Mouse (Mus musculus): Measurements from ENCODE around the gene Pnliprp2.
A peak's percentile ranks its signal among the peaks of the same experiment; 100 is the strongest.

Gene Pnliprp2

DNA sequence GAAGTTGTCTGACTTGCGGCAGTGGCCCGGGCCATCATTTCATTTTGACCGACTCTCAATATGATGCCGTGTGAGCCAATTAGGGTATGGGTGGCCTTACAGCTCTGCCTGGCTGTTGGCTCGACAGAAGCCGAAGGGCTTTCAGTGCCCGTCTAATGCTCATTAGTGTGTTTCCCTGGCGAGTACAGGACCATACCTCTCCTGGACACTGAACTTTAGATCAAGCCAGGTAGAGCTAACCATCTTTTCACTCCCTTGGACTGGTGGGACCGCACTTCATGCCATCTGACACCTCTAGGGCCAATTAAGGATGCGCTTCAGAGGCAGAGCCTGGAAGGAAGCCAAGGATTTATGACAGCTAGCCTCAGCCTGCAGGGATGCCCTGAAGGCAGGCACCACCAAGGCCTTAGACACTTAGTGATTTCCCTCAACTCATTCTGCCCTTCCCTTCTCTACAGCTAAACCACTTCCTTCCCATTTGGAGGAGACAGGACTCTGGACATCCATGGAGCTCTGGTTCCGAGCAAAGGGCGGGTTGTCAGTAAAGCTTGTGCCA is 35.7 kb downstream of the Pnliprp2 start:
- DNase-seq (ENCODE audit: low spot score in 2 of 2) = no peak

DNA sequence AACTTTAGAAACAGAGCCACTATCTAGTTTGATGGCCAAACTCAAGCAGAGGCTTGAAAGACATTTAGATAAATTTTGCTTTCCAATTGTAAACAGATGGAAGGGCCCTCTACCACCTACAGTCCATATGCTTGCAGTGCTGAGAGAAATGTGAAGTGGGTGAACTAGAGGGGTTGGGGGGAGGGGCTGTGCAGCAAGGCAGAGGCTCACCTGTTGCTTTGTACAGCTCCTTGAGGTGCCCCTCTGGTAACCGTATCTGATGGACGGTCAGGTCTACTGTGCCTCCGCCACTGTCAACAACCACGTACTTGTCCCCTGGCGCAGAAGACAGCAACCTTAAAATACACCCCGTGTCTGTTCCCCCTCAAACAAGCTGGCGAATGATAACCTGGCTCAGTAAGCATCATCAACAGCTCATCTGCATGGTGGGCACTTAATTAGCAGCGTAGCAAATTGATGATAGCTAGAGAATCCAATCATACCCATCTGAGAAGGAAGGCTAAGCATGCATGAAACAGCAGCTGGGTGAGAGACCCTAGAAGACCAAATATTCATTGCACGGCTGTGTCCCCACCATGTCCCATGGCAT is 45.8 kb downstream of the Pnliprp2 start:
- peak in 1 of 2 experiments; percentile 45 for DNase-seq (ENCODE audit: low spot score in 2 of 2)

DNA sequence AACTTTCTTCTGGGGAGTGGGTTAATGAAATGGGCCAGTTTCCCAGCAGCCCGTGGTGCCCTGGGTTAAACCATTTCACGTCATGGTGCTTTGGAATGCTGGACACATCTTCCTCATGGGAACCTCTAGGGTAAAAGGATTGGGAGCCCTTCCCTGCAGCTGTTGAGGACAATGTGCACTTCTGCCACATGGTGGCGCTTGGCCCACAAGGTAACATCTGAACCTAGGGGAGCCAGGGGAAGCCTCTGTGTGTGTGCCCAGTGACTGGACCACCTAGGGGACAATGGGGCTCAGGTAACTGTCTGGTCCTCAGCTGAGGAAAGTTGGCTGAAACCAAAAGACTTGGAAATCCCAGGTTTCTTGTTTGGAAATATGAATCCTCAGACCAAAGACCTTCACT is 46.8 kb downstream of the Pnliprp2 start:
- DNase-seq (ENCODE audit: low spot score in 2 of 2) = peak in 1 of 2 experiments; percentile 67

DNA sequence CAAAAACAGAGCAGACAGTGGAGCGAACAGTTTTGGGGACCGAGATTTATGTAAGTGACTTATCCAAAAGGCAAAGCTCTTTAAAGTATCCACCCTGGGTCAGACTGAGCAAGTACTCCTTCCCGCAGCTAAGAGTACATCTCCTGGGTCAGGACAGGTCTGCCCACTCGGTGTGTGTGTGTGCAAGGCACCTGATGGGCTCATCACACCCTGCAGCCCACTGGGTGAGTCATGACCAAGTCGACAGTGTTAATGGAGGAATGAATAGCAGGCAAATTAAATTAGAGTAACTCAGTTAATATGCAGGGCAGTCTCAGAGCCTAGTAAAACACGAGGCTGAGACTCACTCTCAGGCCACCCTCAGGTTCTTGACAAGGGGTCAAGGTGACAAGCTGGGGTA is 49.3 kb downstream of the Pnliprp2 start:
- no peak for DNase-seq (ENCODE audit: low spot score in 2 of 2)

DNA sequence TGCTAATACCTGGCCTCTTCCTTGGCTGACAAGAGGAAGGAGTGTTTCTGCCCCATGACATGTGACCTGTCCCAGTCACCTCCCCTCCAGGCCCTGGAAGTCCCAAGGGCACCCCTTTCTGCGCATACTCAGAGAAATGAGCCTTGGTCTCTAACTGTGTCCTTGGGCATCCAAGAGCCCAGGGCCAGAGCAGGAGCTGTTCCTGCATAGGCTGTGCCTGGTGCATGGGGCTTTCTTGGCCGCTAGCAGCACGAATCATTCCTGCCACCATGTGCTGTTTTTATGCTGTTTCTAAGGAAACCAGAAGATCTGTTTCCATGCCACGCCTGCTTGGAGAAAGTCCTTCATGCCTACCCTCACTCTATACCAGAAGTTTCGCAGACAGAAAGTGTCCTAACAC is 51.0 kb downstream of the Pnliprp2 start:
- no peak for DNase-seq (ENCODE audit: low spot score in 2 of 2)

DNA sequence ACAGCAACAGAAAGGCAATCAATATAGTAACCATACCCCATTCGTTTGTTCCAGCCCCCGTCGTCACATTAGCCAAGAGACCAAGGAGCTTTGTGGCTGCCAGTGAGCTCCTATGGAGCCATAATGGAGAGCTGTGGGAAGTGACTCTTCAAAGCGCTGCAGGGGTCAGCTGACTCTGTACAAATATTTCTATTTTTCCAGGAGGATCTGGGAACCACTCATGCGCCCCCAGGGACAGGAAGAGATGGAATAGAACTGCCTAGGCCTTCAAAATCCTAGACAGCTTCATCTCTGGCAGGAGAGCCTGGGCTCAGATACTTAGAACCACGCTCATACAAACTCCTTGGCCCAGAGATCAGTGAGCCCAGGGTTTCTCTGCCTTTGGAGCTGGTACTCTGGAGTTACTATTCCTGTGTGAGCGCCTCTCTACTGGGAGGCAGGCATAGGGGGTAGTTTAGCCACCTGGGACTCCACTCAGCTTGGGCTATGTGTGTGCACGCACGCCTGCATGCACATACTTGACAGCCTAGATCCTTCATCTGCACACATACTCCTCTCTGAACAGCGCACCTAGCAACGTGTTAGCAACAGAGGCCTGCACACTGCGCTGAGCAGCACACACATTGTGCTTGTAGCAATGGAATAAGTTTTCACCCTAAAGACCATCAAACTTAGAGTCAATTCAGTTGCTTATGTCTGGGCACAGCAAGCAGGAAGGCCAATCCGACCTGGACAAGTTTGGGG is 55.8 kb downstream of the Pnliprp2 start:
- no peak for DNase-seq (ENCODE audit: low spot score in 2 of 2)

DNA sequence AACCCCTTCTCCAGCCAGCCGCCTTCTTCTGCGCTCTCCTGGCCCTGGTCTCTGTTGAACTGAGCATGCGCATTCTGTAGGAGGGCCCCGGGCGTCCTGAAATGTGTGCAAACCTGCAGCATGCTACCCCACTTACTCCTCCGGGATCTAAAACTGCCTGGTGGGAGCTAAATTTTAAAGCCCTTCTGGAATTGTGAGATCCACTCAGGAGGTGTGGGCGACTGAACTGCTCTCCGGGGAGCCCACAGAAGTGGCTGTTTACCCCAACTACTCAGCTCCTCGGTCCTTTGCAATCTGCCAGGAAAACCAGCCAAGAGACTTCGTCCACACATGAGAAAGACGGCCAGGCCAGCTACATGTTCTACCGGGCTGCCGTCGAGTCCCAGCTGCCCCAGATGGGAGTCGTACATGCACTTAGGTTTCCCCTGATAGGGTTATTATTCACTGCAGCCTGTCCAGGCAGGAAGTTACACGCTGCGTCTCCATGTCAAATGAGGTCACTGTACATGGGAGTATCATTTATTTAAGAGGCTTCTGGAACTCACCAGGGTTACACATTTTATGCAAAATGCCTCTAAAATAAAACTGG is 57.0 kb downstream of the Pnliprp2 start:
- DNase-seq (ENCODE audit: low spot score in 2 of 2) = peak in 1 of 2 experiments; percentile 51

DNA sequence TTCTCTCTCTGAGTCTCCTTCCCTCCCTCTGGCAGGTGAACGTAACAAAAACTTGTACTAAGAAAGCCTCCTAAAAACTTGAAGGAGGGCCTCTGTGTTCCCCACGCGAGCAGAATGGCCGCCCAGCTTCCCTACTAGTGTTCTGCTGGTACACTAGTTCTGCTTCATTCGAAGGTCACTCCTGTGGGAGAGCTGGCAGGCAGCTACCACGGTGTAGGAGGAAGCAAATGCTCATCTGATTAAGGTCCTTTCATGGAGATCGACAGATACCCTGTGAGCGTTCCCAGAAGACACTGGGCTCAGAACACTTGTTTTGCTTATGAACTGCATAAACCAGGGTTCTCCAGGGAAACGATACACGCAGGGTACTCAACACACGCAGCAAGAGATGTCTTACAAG is 57.9 kb downstream of the Pnliprp2 start:
- no peak for DNase-seq (ENCODE audit: low spot score in 2 of 2)

- no peak for DNase-seq (ENCODE audit: low spot score in 2 of 2)
These were observed 59.3 kb downstream of the Pnliprp2 start for GRCm38 (mm10) chr19:58818571-58819415.

GRCm38 (mm10) chr19:58822454-58823200 is 63.1 kb downstream of the Pnliprp2 start:
- DNase-seq (ENCODE audit: low spot score in 2 of 2) = peak; percentile 66 to 70

DNA sequence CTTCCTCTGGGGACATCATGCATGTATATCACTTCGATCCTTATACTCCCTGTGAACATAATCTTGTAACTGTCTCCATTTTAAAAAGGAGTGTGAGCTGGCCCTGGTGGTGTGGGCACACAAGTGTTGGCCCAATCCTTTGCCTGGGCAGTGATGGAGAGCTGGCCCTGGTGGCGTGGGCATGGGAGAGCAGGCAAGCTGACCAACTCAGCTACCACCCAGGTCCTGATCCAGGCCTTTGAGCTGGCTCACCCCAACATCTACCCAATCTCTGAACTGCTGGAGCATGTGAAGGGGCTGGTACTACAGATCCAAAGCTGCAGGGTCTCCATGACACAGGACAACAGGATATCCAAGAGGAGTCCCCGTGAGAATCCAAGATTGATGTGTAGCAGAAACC is 63.8 kb downstream of the Pnliprp2 start:
- no peak for DNase-seq (ENCODE audit: low spot score in 2 of 2)

GRCm38 (mm10) chr19:58824316-58824715 is 64.8 kb downstream of the Pnliprp2 start:
- DNase-seq (ENCODE audit: low spot score in 2 of 2) = no peak

Measured in frontal cortex, postnatal 14 days (tissue).